Mouse (Mus musculus) CD4-positive, CD25-positive, alpha-beta regulatory T cell, adult 4 months (primary cell): Measurements from ENCODE around the gene Rfc5. TPM values are rescaled to one million over a fixed set of nuclear protein-coding genes. Genes with fewer than 3 reads are reported as not detected.
A peak's percentile ranks its signal among the peaks of the same experiment; 100 is the strongest.
"Not testable (repeated sequence)": the region's sequence is repeated elsewhere in the genome, so short reads cannot be mapped to it uniquely, and the experiment has no call there.

Experiments
- ATAC-seq: one replicate; pipeline ENCODE4 v1.8.0; 2017
- polyA plus RNA-seq, 2 experiments: library from polyadenylated mRNA; unstranded; fragments of 100-300 nt; shearing (Covaris generic); gene quantifications; one replicate each; pipeline ENCODE4 v1.2.1; 2017

Gene Rfc5
- 10 to 100 TPM; 20.4 to 22.9 TPM for polyA plus RNA-seq

GRCm38 (mm10) chr5:117388877-117389276 is at the start of gene Rfc5:
TSS of gene Rfc5 (minus strand) at chr5:117389047.
- peak; percentile 98 for ATAC-seq

GRCm38 (mm10) chr5:117433501-117433900 is 44.7 kb upstream of the Rfc5 start:
- ATAC-seq: not testable (repeated sequence)

GRCm38 (mm10) chr5:117417442-117417841 is 28.6 kb upstream of the Rfc5 start:
- ATAC-seq: no peak

GRCm38 (mm10) chr5:117415011-117415912 is 26.4 kb upstream of the Rfc5 start:
- ATAC-seq: no peak

GRCm38 (mm10) chr5:117414611-117415010 is 25.8 kb upstream of the Rfc5 start:
- no peak for ATAC-seq

- peak; percentile 71 for ATAC-seq
Observed at GRCm38 (mm10) chr5:117413507-117414501, 25.0 kb upstream of the Rfc5 start, which contains the start of gene Ksr2. TSS of gene Ksr2 (plus strand) at chr5:117414000.

GRCm38 (mm10) chr5:117409369-117409768 is 20.5 kb upstream of the Rfc5 start:
- ATAC-seq: no peak

DNA sequence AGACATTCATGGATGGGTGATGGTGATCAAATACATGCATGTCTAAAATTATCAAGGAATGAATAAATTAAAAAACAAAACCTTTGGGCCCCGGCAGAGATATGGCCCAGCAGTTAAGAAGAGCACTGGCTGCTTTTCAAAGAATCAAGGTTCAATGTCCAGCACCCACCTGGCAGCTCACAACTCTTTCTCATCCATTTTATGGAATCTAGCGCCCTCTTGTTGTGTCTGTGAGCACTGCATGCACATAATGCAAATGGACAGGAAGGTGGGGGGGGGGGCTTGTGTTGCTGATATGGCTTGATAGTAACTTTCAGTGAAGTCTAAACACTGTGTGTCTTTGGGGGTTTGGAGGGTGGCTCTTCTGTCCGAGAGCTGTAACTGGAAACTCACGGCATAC is 19.4 kb upstream of the Rfc5 start:
- ATAC-seq: no peak

DNA sequence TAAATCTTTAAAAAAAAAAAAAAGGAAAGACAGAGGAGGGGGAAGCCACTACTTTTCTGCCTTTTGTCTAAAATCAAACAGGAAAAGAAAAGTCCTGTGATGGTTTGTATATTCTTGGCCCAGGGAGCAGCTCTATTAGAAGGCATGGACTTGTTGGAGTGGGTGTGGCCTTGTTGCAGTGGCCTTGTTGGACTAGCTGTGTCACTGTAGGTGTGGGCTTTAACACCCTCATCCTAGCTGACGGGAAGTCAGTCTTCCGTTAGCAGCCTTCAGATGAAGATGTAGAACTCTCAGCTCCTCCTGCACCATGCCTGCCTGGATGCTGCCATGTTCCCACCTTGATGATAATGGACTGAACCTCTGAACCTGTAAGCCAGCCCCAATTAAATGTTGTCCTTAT is 15.8 kb upstream of the Rfc5 start:
- not testable (repeated sequence) for ATAC-seq

DNA sequence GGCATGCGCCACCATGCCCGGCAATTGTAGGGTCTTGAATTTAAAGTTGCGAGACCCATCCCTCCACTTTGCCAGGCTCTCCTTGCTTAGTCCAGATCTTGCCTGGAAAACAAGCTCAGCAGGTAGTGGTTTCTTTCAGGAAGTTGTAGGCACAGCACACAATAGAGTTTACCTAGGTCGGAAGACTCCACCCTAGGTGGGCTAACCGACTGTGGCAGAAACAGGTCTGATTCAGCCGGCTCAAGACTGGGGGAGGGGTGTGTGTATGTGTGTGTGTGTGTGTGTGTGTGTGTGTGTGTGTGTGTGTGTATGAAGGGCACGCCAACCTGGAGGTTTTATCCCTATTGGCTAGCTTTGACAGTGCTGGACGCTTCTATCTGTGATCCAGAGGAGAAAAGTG is 14.8 kb upstream of the Rfc5 start:
- ATAC-seq: no peak

DNA sequence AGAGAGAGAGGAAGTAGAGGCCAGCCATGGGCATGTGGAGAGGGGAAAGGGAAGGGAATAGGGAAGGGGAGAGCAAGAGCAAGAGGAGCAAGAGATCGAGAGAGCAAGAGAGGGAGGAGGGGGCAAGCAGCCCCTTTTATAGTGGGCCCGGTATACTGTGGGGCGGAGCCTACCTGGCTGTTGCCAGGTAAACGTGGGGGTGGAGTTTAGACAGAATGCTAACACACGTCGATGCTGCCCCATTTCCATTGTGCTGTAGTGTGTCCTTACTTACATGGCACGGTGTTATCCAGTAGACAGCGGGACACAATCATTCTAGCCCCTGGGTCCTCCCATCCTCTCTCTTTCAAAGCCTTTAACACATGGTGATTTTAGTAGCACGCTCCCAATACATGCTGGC is 10.4 kb upstream of the Rfc5 start:
- ATAC-seq: no peak

- ATAC-seq: no peak
Observed at GRCm38 (mm10) chr5:117398007-117398550, 9.2 kb upstream of the Rfc5 start.

DNA sequence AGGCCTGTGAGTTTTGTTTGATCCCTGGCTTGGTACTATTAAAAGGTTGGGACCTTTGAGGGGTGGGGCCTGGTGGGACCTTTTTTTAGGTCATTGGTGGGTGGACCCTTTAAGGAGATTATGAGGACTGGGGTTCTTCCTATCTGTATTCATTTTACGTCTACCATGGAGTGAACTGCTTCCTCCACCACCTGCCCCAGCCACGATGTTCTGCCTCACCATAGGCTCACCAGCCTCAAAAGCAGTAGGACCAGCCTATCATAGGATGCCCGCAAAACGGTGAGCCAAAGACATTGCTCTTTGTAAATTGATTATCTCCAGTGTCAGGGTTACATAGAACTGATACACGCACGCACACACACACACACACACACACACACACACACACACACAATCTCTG is 8.5 kb upstream of the Rfc5 start:
- ATAC-seq: no peak

GRCm38 (mm10) chr5:117396596-117397014 is 7.8 kb upstream of the Rfc5 start:
- no peak for ATAC-seq

- no peak for ATAC-seq
Observed at GRCm38 (mm10) chr5:117395834-117396233, 7.0 kb upstream of the Rfc5 start.

- ATAC-seq: no peak
Observed at GRCm38 (mm10) chr5:117390895-117391294, 2.0 kb upstream of the Rfc5 start.

DNA sequence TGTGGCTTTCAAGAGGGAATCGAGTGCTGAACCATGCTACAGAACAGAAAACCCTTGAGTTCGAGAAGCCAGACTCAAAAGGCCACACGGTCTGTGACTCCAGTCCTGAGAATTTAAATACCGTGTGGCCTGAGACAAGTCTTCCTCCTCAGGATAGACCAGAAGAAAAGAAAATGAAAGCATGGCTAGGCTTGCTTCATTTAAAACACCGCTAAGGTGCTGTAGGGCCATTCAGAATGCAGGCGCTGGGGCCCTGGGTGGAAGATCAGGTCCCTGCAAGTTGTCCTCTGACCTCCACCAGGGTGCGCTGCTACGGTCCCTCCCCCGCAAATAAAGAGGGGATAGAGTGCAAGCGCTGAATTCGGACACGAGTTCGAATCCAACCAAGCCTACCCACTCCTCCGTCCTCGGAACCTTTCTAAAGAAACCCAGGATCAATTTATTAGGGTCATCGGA is 523 bp downstream of the Rfc5 start:
- ATAC-seq: peak; percentile 40

DNA sequence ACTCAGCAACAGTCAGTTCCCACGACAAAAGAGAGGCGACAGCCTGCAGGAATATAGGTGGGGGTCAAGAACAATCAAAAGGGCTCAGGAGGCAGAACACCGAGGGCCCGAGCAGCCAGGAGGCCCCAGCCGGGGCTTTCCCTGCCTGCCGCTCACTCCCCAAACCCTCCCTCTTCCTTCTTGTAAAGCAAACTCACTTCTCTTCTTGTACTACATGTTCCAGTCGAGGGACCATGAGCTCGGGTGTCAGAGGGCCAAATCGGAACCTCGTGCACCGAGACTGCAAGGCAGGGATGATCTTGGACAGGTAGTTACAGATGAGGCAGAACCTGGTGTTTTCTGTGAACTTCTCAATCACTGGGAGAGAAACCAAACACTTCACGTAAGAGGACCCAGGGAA is 5.6 kb downstream of the Rfc5 start:
- ATAC-seq: no peak

DNA sequence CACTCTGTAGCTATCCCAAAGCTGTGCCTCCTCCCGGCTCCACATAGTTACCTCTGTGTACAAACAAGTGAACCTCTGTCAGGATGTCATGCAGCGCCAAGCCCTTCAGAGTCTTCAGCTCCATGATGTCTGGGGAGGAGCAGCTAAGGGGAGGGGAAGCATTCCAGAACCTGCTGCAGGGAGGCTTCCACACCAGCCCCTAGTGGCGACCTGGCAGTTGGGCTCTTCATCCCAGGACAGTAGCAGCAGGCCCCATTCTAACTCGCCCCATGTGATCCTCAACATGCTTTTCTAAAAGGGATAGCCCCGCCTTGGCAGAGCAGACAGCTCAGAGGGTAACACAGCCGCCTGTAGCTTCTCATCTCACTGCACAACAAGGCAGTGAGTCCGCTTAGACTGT is 7.1 kb downstream of the Rfc5 start:
- ATAC-seq: no peak

- no peak for ATAC-seq
Observed at GRCm38 (mm10) chr5:117380199-117380598, 8.6 kb downstream of the Rfc5 start.

DNA sequence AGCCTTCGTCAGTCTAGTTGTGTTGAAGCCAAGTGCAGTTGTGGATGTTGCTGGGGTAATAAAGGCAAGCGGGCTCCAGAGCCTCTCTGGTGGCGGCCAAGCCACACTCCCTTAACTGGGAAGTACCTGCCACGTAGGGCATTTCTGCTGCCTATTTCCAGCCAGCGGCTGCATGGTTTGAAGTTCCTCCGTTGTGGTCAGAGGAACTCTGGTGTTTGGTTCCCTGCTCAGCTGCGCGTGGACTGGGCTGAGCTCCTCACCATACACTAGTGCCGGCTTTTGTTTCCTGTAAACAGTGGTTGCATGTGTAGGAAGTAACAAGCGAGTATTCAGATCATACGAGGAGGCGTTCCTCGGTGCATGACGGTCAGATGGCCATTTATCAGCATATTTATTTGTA is 11.1 kb downstream of the Rfc5 start:
- not testable (repeated sequence) for ATAC-seq

- no peak for ATAC-seq
Observed at GRCm38 (mm10) chr5:117376331-117376761, 12.5 kb downstream of the Rfc5 start.
